Mouse (Mus musculus): ENCODE data around the gene Olfr688.

- TF ChIP-seq CTCF (IDR thresholded peaks at IDR 0.05; ENCODE audit: control insufficient read depth, insufficient read depth, insufficient replicate concordance, low read depth, low read length), result no peak
- no peak for TF ChIP-seq POLR2A (IDR thresholded peaks at IDR 0.05; ENCODE audit: control insufficient read depth, low read depth, low read length)
Observed at GRCm38 (mm10) chr7:105310865-105311264, 23.0 kb downstream of the Olfr688 start, which contains the start of gene Olfr689.

Data from testis, adult 2 months (tissue).